Mouse (Mus musculus) thymus, postnatal 10 days (tissue): ENCODE data around the gene Syne3.

Experiments used
- DNase-seq, 2 experiments: peaks; one replicate each; pipeline ENCODE4 v3.0.0; 2021; ENCODE audit warnings: low spot score in 2 of 2

Gene Syne3

GRCm38 (mm10) chr12:105009370-105010212, at the start of gene Syne3:
Gene Syne3 (minus strand): TSS chr12:105009809.
- DNase-seq = peak; percentile 79 to 85

GRCm38 (mm10) chr12:105055308-105055707, 45.7 kb upstream of the Syne3 start:
- DNase-seq = no peak

GRCm38 (mm10) chr12:105054041-105054440, 44.4 kb upstream of the Syne3 start:
- DNase-seq = no peak

- peak in 1 of 2 experiments; percentile 64 for DNase-seq
Observed at GRCm38 (mm10) chr12:105050898-105051297, 41.3 kb upstream of the Syne3 start.

GRCm38 (mm10) chr12:105049813-105050212, 40.2 kb upstream of the Syne3 start:
- DNase-seq = no peak

- no peak for DNase-seq
Observed at GRCm38 (mm10) chr12:105048301-105048863, 38.8 kb upstream of the Syne3 start.

- no peak for DNase-seq
Observed at GRCm38 (mm10) chr12:105044775-105045174, 35.2 kb upstream of the Syne3 start.

GRCm38 (mm10) chr12:105043081-105043480, 33.5 kb upstream of the Syne3 start:
- DNase-seq = no peak

GRCm38 (mm10) chr12:105040950-105041349, 31.3 kb upstream of the Syne3 start:
- no peak for DNase-seq

- DNase-seq = no peak
Observed at GRCm38 (mm10) chr12:105039578-105040289, 30.1 kb upstream of the Syne3 start.

GRCm38 (mm10) chr12:105038918-105039317, 29.3 kb upstream of the Syne3 start:
- DNase-seq = no peak

GRCm38 (mm10) chr12:105038211-105038610, 28.6 kb upstream of the Syne3 start:
- DNase-seq = no peak

- no peak for DNase-seq
Observed at GRCm38 (mm10) chr12:105034130-105034769, 24.6 kb upstream of the Syne3 start.

- DNase-seq = peak; percentile 51 to 67
Observed at GRCm38 (mm10) chr12:105032832-105033775, 23.5 kb upstream of the Syne3 start.

GRCm38 (mm10) chr12:105032147-105032831, 22.7 kb upstream of the Syne3 start, which contains the start of gene Glrx5:
Gene Glrx5 (plus strand): TSS chr12:105032688.
- DNase-seq = peak; percentile 94 to 99

- DNase-seq = no peak
Observed at GRCm38 (mm10) chr12:105031081-105032058, 21.8 kb upstream of the Syne3 start.

GRCm38 (mm10) chr12:105029890-105030289, 20.3 kb upstream of the Syne3 start:
- no peak for DNase-seq

- peak; percentile 86 to 92 for DNase-seq
Observed at GRCm38 (mm10) chr12:105027323-105027991, 17.8 kb upstream of the Syne3 start.
